Mouse (Mus musculus) adrenal gland (tissue): ENCODE data around the gene Iqub.

Experiments
- intact Hi-C: fragments of 180-260 bp; cut with DNase I; formaldehyde crosslinking; loops from one replicate; pipeline ENCODE4 v1.15.1; 2025
- long read RNA-seq, 2 experiments: library from polyadenylated mRNA; unstranded; transcript quantifications; one replicate each; pipeline ENCODE4 v2.0.0; 2020; ENCODE audit warnings: borderline replicate concordance in 1 of 2; ENCODE audit not compliant: insufficient replicate concordance in 1 of 2

Iqub gene
- long read RNA-seq, experiment 1, result 0 reads
- long read RNA-seq, experiment 2, result 0 reads

- intact Hi-C loops, result no loop called here
Measured at GRCm38 (mm10) chr6:24514552-24515284, at the start of gene Iqub. Iqub (minus strand) TSS chr6:24515067.

DNA sequence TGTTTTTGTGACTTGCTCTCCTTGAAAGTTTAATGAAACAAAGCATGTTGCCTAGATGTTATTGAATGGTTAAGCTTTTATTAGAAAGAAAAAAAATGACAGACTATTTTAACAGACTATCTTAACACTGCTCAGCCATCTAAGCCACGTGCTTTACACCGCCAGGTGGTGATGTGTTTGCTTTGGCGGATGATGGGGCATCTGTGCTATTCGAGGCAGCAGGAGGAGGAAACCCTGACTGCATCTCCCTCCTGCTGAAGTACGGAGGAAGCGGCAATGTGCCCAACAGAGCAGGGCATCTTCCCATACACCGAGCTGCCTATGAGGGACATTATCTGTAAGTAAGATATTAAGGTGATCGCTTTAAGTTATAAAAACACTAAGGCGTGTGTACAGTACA is 49.2 kb upstream of the Iqub start:
- intact Hi-C loops, result no loop called here

DNA sequence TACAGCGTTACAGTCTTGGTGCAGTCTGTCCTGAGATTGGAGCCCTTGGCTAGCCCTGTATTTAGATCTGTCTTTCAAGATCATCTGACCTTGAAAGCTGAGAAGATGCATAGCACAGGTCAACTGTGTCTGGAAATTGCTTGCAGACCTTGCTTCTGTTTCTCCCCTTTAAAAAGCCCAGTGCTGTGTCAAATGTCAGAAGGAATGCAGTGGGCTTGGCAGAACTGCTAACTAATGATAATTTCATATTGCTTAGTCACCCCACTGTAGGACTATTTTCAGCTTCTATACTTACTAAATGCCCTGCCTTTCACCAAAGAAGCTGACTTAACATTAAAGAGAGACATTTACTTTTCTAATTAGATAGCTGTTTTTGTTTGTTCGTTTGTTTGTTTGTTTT is 40.6 kb upstream of the Iqub start:
- intact Hi-C loops, result no loop called here

GRCm38 (mm10) chr6:24554427-24555086 is 39.7 kb upstream of the Iqub start:
- intact Hi-C loops, result no loop called here

DNA sequence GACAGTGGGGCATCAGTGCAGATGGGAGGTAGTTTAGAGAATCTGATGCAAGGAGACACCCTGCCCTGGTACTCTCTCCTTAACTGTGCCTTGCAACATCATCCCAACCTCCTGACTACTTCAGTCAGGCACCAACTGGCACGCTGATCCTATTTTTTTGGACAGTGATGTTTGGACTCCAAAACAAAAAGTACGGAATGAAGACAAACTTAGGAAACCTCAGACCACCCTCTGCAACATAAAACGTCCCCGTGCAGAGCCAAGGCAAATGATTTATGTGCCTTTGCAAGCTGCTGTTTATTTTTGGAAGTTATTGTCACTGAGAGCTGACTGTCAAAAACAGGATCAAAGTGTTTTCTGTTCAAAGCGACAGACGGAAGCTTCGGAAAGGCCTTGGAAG is 37.2 kb upstream of the Iqub start:
- intact Hi-C loops, result no loop called here

DNA sequence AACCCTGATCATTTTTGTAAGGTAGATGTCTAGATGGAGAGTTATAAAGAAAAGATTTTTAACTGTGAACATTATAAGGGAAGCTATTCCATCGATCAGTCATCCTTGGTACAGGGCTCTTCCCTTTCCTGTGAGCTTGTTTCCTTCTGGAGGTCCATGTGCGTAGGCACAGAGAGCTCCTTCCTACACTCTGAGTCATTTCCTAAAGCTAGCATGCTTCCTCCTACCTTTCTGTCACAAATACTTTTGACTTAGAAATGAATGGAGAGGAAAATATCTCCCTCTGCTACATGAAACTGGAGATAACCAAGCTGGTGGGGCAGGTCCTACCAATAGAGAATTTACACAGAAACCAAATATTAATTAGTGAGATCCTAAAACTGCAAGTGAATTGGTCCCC is 34.9 kb upstream of the Iqub start:
- intact Hi-C loops, result no loop called here

- intact Hi-C loops, result no loop called here
Measured at GRCm38 (mm10) chr6:24546716-24547420, 32.0 kb upstream of the Iqub start.

- intact Hi-C loops, result no loop called here
Measured at GRCm38 (mm10) chr6:24543119-24543591, 28.3 kb upstream of the Iqub start.

DNA sequence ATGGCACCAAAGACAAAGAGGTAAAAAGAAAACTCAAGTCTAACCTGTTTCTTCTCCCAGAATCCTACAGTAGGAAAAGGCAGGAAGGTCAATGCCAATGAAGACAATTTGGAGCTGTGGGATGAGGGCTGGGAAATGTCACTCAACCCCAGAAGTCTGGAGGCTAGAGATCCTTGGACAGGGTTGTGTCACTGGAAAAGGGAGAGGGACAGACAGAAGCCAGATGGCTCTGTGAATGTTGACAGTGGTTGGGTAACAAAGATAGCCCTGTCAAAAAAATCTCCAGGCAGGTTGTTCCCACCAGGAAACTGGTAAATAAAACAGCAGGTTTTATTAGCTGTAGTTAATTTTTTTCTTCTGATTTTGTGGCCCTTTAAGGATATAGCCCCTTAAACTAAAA is 27.5 kb upstream of the Iqub start:
- intact Hi-C loops, result no loop called here

DNA sequence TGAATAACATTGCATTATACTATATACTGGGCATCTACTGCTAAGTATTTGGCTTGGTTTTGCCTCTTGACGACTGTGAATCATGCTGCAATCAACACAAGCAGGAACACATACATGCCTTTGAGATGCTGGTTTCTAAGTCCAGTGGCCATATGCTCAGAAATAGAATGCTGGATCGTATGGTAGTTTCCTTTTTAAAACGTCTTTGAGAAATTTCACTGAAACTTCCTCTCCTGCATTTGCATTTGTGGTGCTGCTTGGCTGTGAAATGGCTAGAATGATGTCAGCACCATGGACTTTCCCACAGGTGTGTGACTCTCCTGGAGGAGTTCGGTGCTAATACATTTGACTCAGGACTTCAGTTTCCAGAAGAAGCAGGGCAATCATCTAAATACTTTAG is 25.2 kb upstream of the Iqub start:
- intact Hi-C loops, result no loop called here

DNA sequence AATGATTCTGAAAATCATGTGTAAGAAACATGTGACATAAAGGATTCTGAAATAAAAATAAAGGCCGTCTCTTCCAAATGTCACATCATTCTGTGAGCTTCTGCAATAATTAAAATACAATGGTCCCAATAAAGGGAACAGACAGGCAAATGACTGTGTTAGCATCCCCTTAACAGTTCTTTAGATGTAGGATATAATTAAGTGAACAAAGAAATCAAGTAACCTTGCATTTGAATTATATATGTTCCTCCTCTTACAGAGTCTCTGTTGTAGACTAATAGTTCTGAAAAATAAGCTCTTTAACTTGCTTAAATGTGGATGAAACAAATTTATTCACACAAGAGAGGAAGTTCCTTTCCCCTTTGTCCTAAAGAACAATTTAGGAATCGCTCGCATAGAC is 23.6 kb upstream of the Iqub start:
- intact Hi-C loops, result loop anchor here (10.0 kb wide), 1 partner anchor 186 kb away; no protein-coding TSS in a partner anchor

GRCm38 (mm10) chr6:24532804-24533203 is 17.9 kb upstream of the Iqub start:
- intact Hi-C loops, result loop anchor here (10.0 kb wide), 1 partner anchor 192 kb away; no protein-coding TSS in a partner anchor

DNA sequence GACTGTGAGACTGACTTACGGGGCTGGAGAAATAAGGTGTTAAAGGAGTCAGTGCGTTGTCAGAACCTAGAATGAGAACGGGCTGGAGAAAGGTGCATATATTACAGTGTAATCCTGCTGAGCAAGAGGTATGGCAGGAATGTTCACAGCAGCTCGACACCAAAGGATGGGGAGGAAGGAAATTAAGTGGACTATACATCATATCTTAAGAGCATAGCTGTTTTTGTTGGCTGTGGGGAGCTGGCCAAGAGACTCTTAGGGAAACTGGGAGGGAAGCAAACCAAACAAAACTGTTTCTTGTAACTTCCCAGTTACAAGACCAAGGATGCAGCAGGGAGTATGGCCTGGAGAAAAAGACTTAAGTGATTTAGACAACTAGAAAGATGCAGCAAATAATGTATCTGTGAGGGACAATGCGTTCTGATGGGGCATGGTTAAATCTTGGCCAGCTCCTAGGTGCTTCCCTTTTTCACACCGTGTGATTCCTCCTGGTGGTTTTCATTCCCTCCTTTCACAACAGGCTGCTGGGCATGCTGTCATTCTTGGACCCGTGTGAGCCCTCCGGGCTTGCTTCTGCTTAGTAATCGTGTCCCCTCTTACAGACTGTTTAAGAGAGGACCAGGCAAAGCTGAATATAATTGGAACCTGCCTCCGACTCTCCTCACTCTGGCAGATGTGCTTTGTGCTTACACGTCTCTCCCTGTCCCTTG is 16.0 kb upstream of the Iqub start:
- intact Hi-C loops, result loop anchor here (2.0 to 10.0 kb wide), 2 partner anchors 96 to 194 kb away; no protein-coding TSS in a partner anchor

DNA sequence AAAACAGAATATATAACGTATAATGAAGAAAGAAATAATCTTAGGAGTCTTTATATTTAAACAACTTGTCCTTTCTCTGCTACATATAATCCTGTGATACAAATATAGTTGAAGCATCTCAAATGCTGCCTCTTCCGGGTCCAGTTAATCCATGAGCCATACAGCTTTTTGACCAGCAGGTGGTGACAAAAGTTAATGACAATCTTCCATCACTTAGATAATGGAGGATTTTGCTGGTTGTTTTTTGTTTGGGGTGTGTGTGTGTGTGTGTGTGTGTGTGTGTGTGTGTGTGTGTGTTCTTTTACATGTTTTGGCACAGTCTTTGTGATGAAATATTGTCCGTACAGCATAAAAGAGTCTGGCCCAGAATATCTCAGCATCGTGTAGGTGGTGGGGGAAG is 15.3 kb upstream of the Iqub start:
- intact Hi-C loops, result loop anchor here (2.0 to 10.0 kb wide), 2 partner anchors 97 to 195 kb away; no protein-coding TSS in a partner anchor

GRCm38 (mm10) chr6:24528064-24528243 is 13.1 kb upstream of the Iqub start, which contains the start of gene Asb15:
Asb15 (plus strand) TSS chr6:24528144.
- intact Hi-C loops, result loop anchor here (5.0 to 10.0 kb wide), 2 partner anchors 134 to 377 kb away; no protein-coding TSS in a partner anchor

- intact Hi-C loops, result loop anchor here (5.0 to 10.0 kb wide), 2 partner anchors 135 to 377 kb away; no protein-coding TSS in a partner anchor
Measured at GRCm38 (mm10) chr6:24527155-24528063, 12.5 kb upstream of the Iqub start, which contains the start of gene Ndufa5. Ndufa5 (minus strand) TSS chr6:24528013.

DNA sequence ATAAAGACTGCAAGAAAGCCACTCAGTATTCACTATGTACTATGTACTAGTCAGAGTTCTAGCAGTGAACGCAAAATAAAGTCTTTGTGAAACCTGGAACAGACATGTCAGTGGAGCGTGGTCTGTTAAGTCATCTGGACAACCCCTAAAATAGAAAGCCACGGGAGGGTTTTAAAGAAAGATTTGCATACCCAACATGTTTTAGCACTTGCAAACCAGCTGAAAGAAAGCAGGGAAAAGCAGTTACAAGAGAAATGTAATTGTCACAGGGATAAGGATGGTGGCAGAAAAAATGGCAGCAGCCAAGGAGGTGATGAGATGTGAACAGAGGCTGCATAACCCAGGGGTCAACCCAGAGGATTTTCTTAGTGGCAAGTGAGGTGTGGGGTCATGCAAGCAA is 10.8 kb upstream of the Iqub start:
- intact Hi-C loops, result loop anchor here (5.0 to 10.0 kb wide), 2 partner anchors 137 to 379 kb away; no protein-coding TSS in a partner anchor

GRCm38 (mm10) chr6:24516197-24516596 is 1.3 kb upstream of the Iqub start:
- intact Hi-C loops, result no loop called here

GRCm38 (mm10) chr6:24504141-24504540 is 10.7 kb downstream of the Iqub start:
- intact Hi-C loops, result no loop called here

- intact Hi-C loops, result no loop called here
Measured at GRCm38 (mm10) chr6:24490341-24490740, 24.5 kb downstream of the Iqub start.
